Mouse (Mus musculus): ENCODE results near the gene Plac9a.

- TF ChIP-seq POLR2A (IDR thresholded peaks at IDR 0.05; ENCODE audit: control insufficient read depth, extremely low read depth, insufficient read depth, low read length, poor library complexity) (no peak), CTCF (IDR thresholded peaks at IDR 0.05; ENCODE audit: borderline replicate concordance, control insufficient read depth, extremely low read depth, insufficient read depth, low read length, poor library complexity) (no peak)
Measured at GRCm38 (mm10) chr14:25872461-25873415, 30.2 kb downstream of the Plac9a start.

Measured in thymus, adult 2 months (tissue).